ENCODE assay signal across 15 mouse cellular contexts in the genomic region with DNA sequence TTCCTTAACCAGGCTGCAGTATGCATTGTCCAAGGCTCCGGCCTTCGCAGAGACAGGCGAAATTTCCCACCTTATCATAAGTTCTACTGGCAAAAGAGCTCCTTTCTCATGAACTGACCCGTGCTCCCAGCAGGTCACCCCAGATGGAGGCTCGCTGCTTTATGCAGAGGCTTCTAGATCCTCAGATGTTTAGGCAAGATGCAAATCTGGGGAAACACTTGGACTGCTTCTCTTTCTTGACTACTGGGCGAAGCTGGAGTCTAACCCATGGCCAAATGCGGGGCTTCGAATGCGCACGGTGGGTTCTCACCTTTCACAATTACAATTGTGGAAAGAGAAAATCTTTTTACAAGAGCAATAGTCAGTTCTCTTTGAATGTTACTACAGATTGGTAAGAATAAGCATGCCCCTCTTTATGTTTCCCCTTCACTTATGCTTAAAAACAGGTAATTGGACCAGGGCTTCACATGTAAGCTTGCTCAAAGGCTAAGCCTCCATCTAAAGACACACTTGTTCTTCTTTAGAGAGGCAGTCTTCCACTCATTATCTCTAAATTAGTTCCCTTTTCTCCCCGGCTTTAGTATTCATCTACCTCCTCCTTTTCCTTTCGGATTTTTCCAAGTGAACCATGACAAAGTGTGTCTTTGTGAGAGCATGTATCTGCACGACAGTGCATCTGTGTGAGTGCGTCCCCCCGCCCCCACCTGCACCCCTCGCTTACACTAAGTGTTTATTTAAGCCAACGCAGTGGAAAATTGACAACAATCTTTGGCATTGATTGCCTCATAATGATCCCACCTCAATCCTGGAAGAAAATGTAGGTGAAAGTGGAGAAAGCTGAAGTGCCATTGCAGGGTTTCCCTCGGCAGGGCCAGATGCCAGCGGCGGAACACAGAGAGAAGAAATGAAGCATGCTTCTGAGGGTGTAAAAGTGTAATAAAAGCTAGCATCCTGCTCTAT. TPM values are rescaled to one million over a fixed set of nuclear protein-coding genes. Genes with fewer than 3 reads are reported as not detected.
A peak's percentile ranks its signal among the peaks of the same experiment; 100 is the strongest.
DNase-seq lines count a peak whose midpoint lies in the region; ATAC-seq and TF ChIP-seq lines count a peak whose summit lies in the region.
"Had no signal": no experiment of that assay in that cellular context is flagged by ENCODE, and none has a peak within 500 bp of the region (broad histone marks: within the 10 kb centered on the region; RNA-seq: fewer than 3 reads in every experiment).

No protein-coding gene starts in this region.

- peak overlapping the region; percentile 34 for H3K4me2 ChIP-seq in forebrain, embryonic 16.5 days (ENCODE audit: low read length)
- peak overlapping the region; percentile 31 for H3K4me2 ChIP-seq in midbrain, embryonic 14.5 days (ENCODE audit: low read length)
- H3K4me2 ChIP-seq: heart, embryonic 15.5 days; limb, embryonic 12.5 days had no signal

- no peaks in the 10 kb centered on the region for H3K9me3 ChIP-seq in forebrain, embryonic 16.5 days (ENCODE audit: control insufficient read depth, low read length)
- H3K9me3 ChIP-seq in midbrain, embryonic 14.5 days (ENCODE audit: control insufficient read depth, low read length) = no peaks in the 10 kb centered on the region
- H3K9me3 ChIP-seq: heart, embryonic 15.5 days; limb, embryonic 12.5 days had no signal

- H3K4me3 ChIP-seq in forebrain, embryonic 16.5 days (replicated peaks; ENCODE audit: low read length) = no peak overlapping the region; the same call in 1 of the 2 replicates
- no peak overlapping the region for H3K4me3 ChIP-seq in midbrain, embryonic 14.5 days (replicated peaks; ENCODE audit: low read depth, low read length)
- no peak overlapping the region for H3K4me3 ChIP-seq in gastrocnemius, adult 2 months
- H3K4me3 ChIP-seq: heart, embryonic 15.5 days; limb, embryonic 12.5 days; myocyte had no signal

- intact Hi-C loops in gastrocnemius, adult 2 months (cut with DNase I) = no loop called here

- H3K9ac ChIP-seq in forebrain, embryonic 16.5 days (replicated peaks; ENCODE audit: low read depth, low read length) = no peak overlapping the region
- H3K9ac ChIP-seq in midbrain, embryonic 14.5 days (replicated peaks; ENCODE audit: low read length) = no peak overlapping the region
- H3K9ac ChIP-seq: heart, embryonic 15.5 days; limb, embryonic 12.5 days had no signal

- no peaks in the 10 kb centered on the region for H3K27me3 ChIP-seq in forebrain, embryonic 16.5 days (replicated peaks; ENCODE audit: control insufficient read depth, insufficient read depth, low read length)
- H3K27me3 ChIP-seq in midbrain, embryonic 14.5 days (ENCODE audit: control insufficient read depth, insufficient read depth, low read length) = peaks cover 6% of the 10 kb centered on the region; the same call in 1 of the 2 replicates
- H3K27me3 ChIP-seq: heart, embryonic 15.5 days had no signal

- TF ChIP-seq CTCF in gastrocnemius, adult 2 months (IDR thresholded peaks at IDR 0.05) = no peak

- DNase-seq in right cerebral cortex, postnatal 4 days = peak; percentile 13
- DNase-seq in right cerebral cortex, adult 18-20 months = no peak
- peak; percentile 25 for DNase-seq in midbrain, embryonic 14.5 days
- DNase-seq in cerebellum, postnatal 25 days = no peak
- no peak for DNase-seq in gastrocnemius, adult 2 months
- no peak for DNase-seq in thymus, postnatal 25 days
- DNase-seq: adrenal gland, postnatal 36 days; kidney, postnatal 10 days had no signal

- H3K27ac ChIP-seq in forebrain, embryonic 16.5 days (ENCODE audit: low read length) = no peak overlapping the region
- H3K27ac ChIP-seq in midbrain, embryonic 14.5 days (replicated peaks; ENCODE audit: low read depth, low read length) = no peak overlapping the region
- H3K27ac ChIP-seq in gastrocnemius, adult 2 months = no peak overlapping the region
- H3K27ac ChIP-seq: heart, embryonic 15.5 days; limb, embryonic 12.5 days; macrophage had no signal

- no peaks in the 10 kb centered on the region for H3K36me3 ChIP-seq in forebrain, embryonic 16.5 days (ENCODE audit: control insufficient read depth, insufficient read depth)
- H3K36me3 ChIP-seq in midbrain, embryonic 14.5 days (ENCODE audit: control insufficient read depth, insufficient read depth, low read length) = no peaks in the 10 kb centered on the region
- H3K36me3 ChIP-seq: heart, embryonic 15.5 days; limb, embryonic 12.5 days had no signal

- WGBS in forebrain, embryonic 16.5 days = 15% methylated on average over 20 of the region's 20 CpGs
- WGBS in midbrain, embryonic 14.5 days = 46% methylated on average over 20 of the region's 20 CpGs

- H3K4me1 ChIP-seq in forebrain, embryonic 16.5 days (replicated peaks; ENCODE audit: control insufficient read depth, insufficient read depth, low read length) = no peaks in the 10 kb centered on the region; the same call in 1 of the 2 replicates
- H3K4me1 ChIP-seq in midbrain, embryonic 14.5 days (ENCODE audit: control insufficient read depth, insufficient read depth, low read length) = peaks cover 9% of the 10 kb centered on the region; the same call in 1 of the 2 replicates
- H3K4me1 ChIP-seq: heart, embryonic 15.5 days had no signal

- ATAC-seq in forebrain, embryonic 16.5 days = peak; percentile 61
- no peak for ATAC-seq in midbrain, embryonic 14.5 days (ENCODE audit: low FRiP score, low TSS enrichment)
- ATAC-seq: inflammation-experienced regulatory T-cells, adult 6 months had no signal

RNA-seq across cellular contexts. Expression of gene Dmrta1, which starts 28.6 kb away (rescaled TPM):
- polyA plus RNA-seq in forebrain, embryonic 16.5 days (2015; fragmentation: Nextera tagmentation; extraction: Ambion mirVana) = 0.32 and 0.41 TPM in 2 replicates
- 0.22 and 0.34 TPM in 2 replicates for polyA plus RNA-seq in midbrain, embryonic 14.5 days (2014; fragmentation: Nextera tagmentation; extraction: Ambion mirVana)
- total RNA-seq in gastrocnemius, adult 2 months (2021) = not detected
- polyA plus RNA-seq: inflammation-experienced regulatory T-cells, adult 6 months; liver, embryonic 16.5 days; macrophage; myocyte had no signal

Comparison
In these comparisons a context has a peak if more than half of its experiments do, and no peak if none do; other contexts are left out.
1. DNase-seq: peak in right cerebral cortex, postnatal 4 days (single experiment) and midbrain, embryonic 14.5 days (single experiment); none in right cerebral cortex, adult 18-20 months (single experiment), cerebellum, postnatal 25 days (0 of 2), gastrocnemius, adult 2 months (single experiment) and thymus, postnatal 25 days (single experiment).